Mouse (Mus musculus): ENCODE results near the gene Lgmn. TPM values are rescaled to one million over a fixed set of nuclear protein-coding genes. Genes with fewer than 3 reads are reported as not detected.
A peak's percentile ranks its signal among the peaks of the same experiment; 100 is the strongest.

Lgmn gene
- polyA plus RNA-seq, 1 experiment from 2014 or later = 113 TPM

- 75% methylated on average over 3 of the region's 3 CpGs for WGBS
- no peaks in the 10 kb centered on the region for H3K4me1 ChIP-seq (ENCODE audit: control insufficient read depth, insufficient read depth, low read length)
Observed at GRCm38 (mm10) chr12:102419544-102419943, 20.1 kb downstream of the Lgmn start.

GRCm38 (mm10) chr12:102417701-102418100 lies 21.9 kb downstream of the Lgmn start:
- DNase-seq (ENCODE audit: low spot score) (no peak), ATAC-seq (ENCODE audit: low read depth) (no peak)
- Histone ChIP-seq H3K9ac (ENCODE audit: low read depth, low read length) (no peak overlapping the region), H3K4me2 (ENCODE audit: low read depth, low read length) (no peak overlapping the region), H3K9me3 (ENCODE audit: control insufficient read depth, low read length) (no peaks in the 10 kb centered on the region), H3K27ac (replicated peaks; ENCODE audit: low read depth, low read length) (no peak overlapping the region), H3K4me3 (ENCODE audit: low read depth, low read length) (no peak overlapping the region), H3K36me3 (ENCODE audit: control insufficient read depth, insufficient read depth, low read length) (0 out of 2 replicates have a peak, but pooled peaks cover 7% of the 10 kb centered on the region), H3K4me1 (ENCODE audit: control insufficient read depth, insufficient read depth, low read length) (no peaks in the 10 kb centered on the region), H3K27me3 (replicated peaks; ENCODE audit: control insufficient read depth, insufficient read depth, low read length) (no peaks in the 10 kb centered on the region)
- 89% methylated on average over 6 of the region's 6 CpGs for WGBS

More at GRCm38 (mm10) chr12:102419544-102419943, 20.1 kb downstream of the Lgmn start:
- ATAC-seq (ENCODE audit: low read depth) (no peak), DNase-seq (ENCODE audit: low spot score) (no peak)
- Histone ChIP-seq H3K4me2 (ENCODE audit: low read depth, low read length) (no peak overlapping the region), H3K27me3 (replicated peaks; ENCODE audit: control insufficient read depth, insufficient read depth, low read length) (no peaks in the 10 kb centered on the region), H3K9ac (ENCODE audit: low read depth, low read length) (no peak overlapping the region), H3K36me3 (ENCODE audit: control insufficient read depth, insufficient read depth, low read length) (0 out of 2 replicates have a peak, but pooled peaks cover 13% of the 10 kb centered on the region), H3K27ac (replicated peaks; ENCODE audit: low read depth, low read length) (0 out of 2 replicates have a peak overlapping the region, but pooled peaks have one; percentile 29), H3K4me3 (ENCODE audit: low read depth, low read length) (no peak overlapping the region), H3K9me3 (ENCODE audit: control insufficient read depth, low read length) (no peaks in the 10 kb centered on the region)

GRCm38 (mm10) chr12:102416955-102417510 lies 22.6 kb downstream of the Lgmn start:
- ATAC-seq (ENCODE audit: low read depth) (no peak), DNase-seq (ENCODE audit: low spot score) (no peak)
- no peaks in the 10 kb centered on the region for H3K27me3 ChIP-seq (replicated peaks; ENCODE audit: control insufficient read depth, insufficient read depth, low read length)
- 75% methylated on average over 7 of the region's 7 CpGs for WGBS
- no peak overlapping the region for H3K4me2 ChIP-seq (ENCODE audit: low read depth, low read length)
- no peak overlapping the region for H3K27ac ChIP-seq (replicated peaks; ENCODE audit: low read depth, low read length)
- H3K9ac ChIP-seq (ENCODE audit: low read depth, low read length) = no peak overlapping the region
- no peaks in the 10 kb centered on the region for H3K9me3 ChIP-seq (ENCODE audit: control insufficient read depth, low read length)
- H3K4me1 ChIP-seq (ENCODE audit: control insufficient read depth, insufficient read depth, low read length) = no peaks in the 10 kb centered on the region
- H3K36me3 ChIP-seq (ENCODE audit: control insufficient read depth, insufficient read depth, low read length) = 0 out of 2 replicates have a peak, but pooled peaks cover 7% of the 10 kb centered on the region
- no peak overlapping the region for H3K4me3 ChIP-seq (ENCODE audit: low read depth, low read length)

- peak; percentile 70 for DNase-seq (ENCODE audit: low spot score)
- no peaks in the 10 kb centered on the region for H3K4me1 ChIP-seq (ENCODE audit: control insufficient read depth, insufficient read depth, low read length)
- H3K4me3 ChIP-seq (ENCODE audit: low read depth, low read length) = no peak overlapping the region
- no peak overlapping the region for H3K9ac ChIP-seq (ENCODE audit: low read depth, low read length)
- 0 out of 2 replicates have a peak, but pooled peaks cover under 1% of the 10 kb centered on the region for H3K36me3 ChIP-seq (ENCODE audit: control insufficient read depth, insufficient read depth, low read length)
- H3K27me3 ChIP-seq (replicated peaks; ENCODE audit: control insufficient read depth, insufficient read depth, low read length) = no peaks in the 10 kb centered on the region
- no peak overlapping the region for H3K27ac ChIP-seq (replicated peaks; ENCODE audit: low read depth, low read length)
- ATAC-seq (ENCODE audit: low read depth) = peak; percentile 82
- H3K9me3 ChIP-seq (ENCODE audit: control insufficient read depth, low read length) = no peaks in the 10 kb centered on the region
- no peak overlapping the region for H3K4me2 ChIP-seq (ENCODE audit: low read depth, low read length)
- WGBS = 39% methylated on average over 7 of the region's 7 CpGs
Observed at GRCm38 (mm10) chr12:102416391-102416837, 23.2 kb downstream of the Lgmn start.

- Histone ChIP-seq H3K4me3 (ENCODE audit: low read depth, low read length) (no peak overlapping the region), H3K27ac (replicated peaks; ENCODE audit: low read depth, low read length) (no peak overlapping the region), H3K36me3 (ENCODE audit: control insufficient read depth, insufficient read depth, low read length) (no peaks in the 10 kb centered on the region), H3K4me2 (ENCODE audit: low read depth, low read length) (no peak overlapping the region), H3K27me3 (replicated peaks; ENCODE audit: control insufficient read depth, insufficient read depth, low read length) (no peaks in the 10 kb centered on the region), H3K9me3 (ENCODE audit: control insufficient read depth, low read length) (no peaks in the 10 kb centered on the region), H3K9ac (ENCODE audit: low read depth, low read length) (no peak overlapping the region), H3K4me1 (ENCODE audit: control insufficient read depth, insufficient read depth, low read length) (no peaks in the 10 kb centered on the region)
- 85% methylated on average over 6 of the region's 6 CpGs for WGBS
- no peak for ATAC-seq (ENCODE audit: low read depth)
- no peak for DNase-seq (ENCODE audit: low spot score)
Observed at GRCm38 (mm10) chr12:102414686-102415085, 24.9 kb downstream of the Lgmn start.

- no peaks in the 10 kb centered on the region for H3K4me1 ChIP-seq (ENCODE audit: control insufficient read depth, insufficient read depth, low read length)
- H3K27ac ChIP-seq (replicated peaks; ENCODE audit: low read depth, low read length) = no peak overlapping the region
- H3K27me3 ChIP-seq (replicated peaks; ENCODE audit: control insufficient read depth, insufficient read depth, low read length) = no peaks in the 10 kb centered on the region
- DNase-seq (ENCODE audit: low spot score) (peak; percentile 30), ATAC-seq (ENCODE audit: low read depth) (no peak)
- no peak overlapping the region for H3K4me3 ChIP-seq (ENCODE audit: low read depth, low read length)
- 84% methylated on average over 13 of the region's 13 CpGs for WGBS
- no peak overlapping the region for H3K9ac ChIP-seq (ENCODE audit: low read depth, low read length)
- no peaks in the 10 kb centered on the region for H3K9me3 ChIP-seq (ENCODE audit: control insufficient read depth, low read length)
- H3K36me3 ChIP-seq (ENCODE audit: control insufficient read depth, insufficient read depth, low read length) = no peaks in the 10 kb centered on the region
- no peak overlapping the region for H3K4me2 ChIP-seq (ENCODE audit: low read depth, low read length)
Observed at GRCm38 (mm10) chr12:102413171-102413570, 26.4 kb downstream of the Lgmn start.

GRCm38 (mm10) chr12:102398588-102398987 lies 41.0 kb downstream of the Lgmn start:
- Histone ChIP-seq H3K4me1 (ENCODE audit: control insufficient read depth, insufficient read depth, low read length) (no peaks in the 10 kb centered on the region), H3K9me3 (ENCODE audit: control insufficient read depth, low read length) (no peaks in the 10 kb centered on the region), H3K4me2 (ENCODE audit: low read depth, low read length) (no peak overlapping the region), H3K36me3 (ENCODE audit: control insufficient read depth, insufficient read depth, low read length) (peaks cover 43% of the 10 kb centered on the region), H3K27me3 (replicated peaks; ENCODE audit: control insufficient read depth, insufficient read depth, low read length) (no peaks in the 10 kb centered on the region), H3K4me3 (ENCODE audit: low read depth, low read length) (no peak overlapping the region), H3K27ac (replicated peaks; ENCODE audit: low read depth, low read length) (no peak overlapping the region), H3K9ac (ENCODE audit: low read depth, low read length) (no peak overlapping the region)
- 88% methylated on average over 4 of the region's 4 CpGs for WGBS
- ATAC-seq (ENCODE audit: low read depth) (no peak), DNase-seq (ENCODE audit: low spot score) (no peak)

GRCm38 (mm10) chr12:102395998-102396991 lies 43.3 kb downstream of the Lgmn start:
- WGBS = 44% methylated on average over 19 of the region's 19 CpGs
- 0 out of 2 replicates have a peak, but pooled peaks cover 25% of the 10 kb centered on the region for H3K36me3 ChIP-seq (ENCODE audit: control insufficient read depth, insufficient read depth, low read length)
- no peak for DNase-seq (ENCODE audit: low spot score)
- no peak overlapping the region for H3K9ac ChIP-seq (ENCODE audit: low read depth, low read length)
- no peak overlapping the region for H3K4me3 ChIP-seq (ENCODE audit: low read depth, low read length)
- H3K27me3 ChIP-seq (replicated peaks; ENCODE audit: control insufficient read depth, insufficient read depth, low read length) = no peaks in the 10 kb centered on the region
- H3K4me1 ChIP-seq (ENCODE audit: control insufficient read depth, insufficient read depth, low read length) = no peaks in the 10 kb centered on the region
- ATAC-seq (ENCODE audit: low read depth) = peak; percentile 35; the same call in 1 of the 2 replicates
- H3K27ac ChIP-seq (replicated peaks; ENCODE audit: low read depth, low read length) = no peak overlapping the region
- H3K9me3 ChIP-seq (ENCODE audit: control insufficient read depth, low read length) = no peaks in the 10 kb centered on the region
- no peak overlapping the region for H3K4me2 ChIP-seq (ENCODE audit: low read depth, low read length)
